ENCODE assay signal across 17 mouse cellular contexts in genomic region chr2:76606704-76607103, GRCm38 (mm10). TPM values are rescaled to one million over a fixed set of nuclear protein-coding genes. Genes with fewer than 3 reads are reported as not detected.
"Had no signal": no experiment of that assay in that cellular context is flagged by ENCODE, and none has a peak within 500 bp of the region (broad histone marks: within the 10 kb centered on the region; RNA-seq: fewer than 3 reads in every experiment).

No protein-coding gene starts in this region.

- H3K4me3 ChIP-seq: neural tube, embryonic 15.5 days; stomach, embryonic 15.5 days had no signal

- H3K27ac ChIP-seq: neural tube, embryonic 15.5 days; stomach, embryonic 15.5 days; stomach, postnatal 0 days had no signal

- DNase-seq: retina, postnatal 1 day; right cerebral cortex, adult 18-20 months; right cerebral cortex, postnatal 14 days; right cerebral cortex, postnatal 25 days; right cerebral cortex, postnatal 4 days; spleen, adult 18-20 months; thymus, adult 18-20 months; thymus, adult 2 months; thymus, postnatal 14 days; thymus, postnatal 25 days; thymus, postnatal 36 days; thymus, postnatal 4 days had no signal

- H3K4me1 ChIP-seq: neural tube, embryonic 15.5 days; stomach, embryonic 15.5 days had no signal

RNA-seq across cellular contexts. Expression of gene Pjvk, which starts 41.6 kb away (rescaled TPM):
- total RNA-seq: neutrophil, adult 5-6 weeks had no signal
- polyA plus RNA-seq: small intestine, adult 2 months; thymus, adult 2 months had no signal
